Mouse (Mus musculus) lung, postnatal 36 days (tissue): ENCODE results near the gene Msantd1.

Experiments used
- DNase-seq: peaks from one replicate; pipeline ENCODE4 v3.0.0; 2022; ENCODE audit warnings: mixed read lengths

Gene Msantd1

DNA sequence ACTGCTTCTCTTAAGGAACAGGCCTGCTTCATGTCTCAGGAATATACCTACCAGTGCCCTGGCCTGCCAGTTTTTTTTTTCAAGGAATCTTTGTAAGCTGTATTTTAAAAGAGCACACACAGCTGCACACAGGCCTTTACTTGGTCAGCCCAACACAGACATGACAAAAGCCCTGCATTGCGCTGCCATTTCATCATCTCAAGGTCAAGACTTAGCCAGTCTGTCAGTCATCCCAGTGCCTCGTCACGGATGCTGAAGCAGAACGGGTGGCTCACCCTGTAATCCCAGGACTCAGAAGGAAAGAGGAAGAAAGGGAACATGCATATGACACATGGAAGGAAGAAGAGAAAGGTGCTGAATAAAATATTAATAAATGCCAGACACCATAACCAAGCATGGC lies 19.8 kb downstream of the Msantd1 start:
- no peak for DNase-seq

DNA sequence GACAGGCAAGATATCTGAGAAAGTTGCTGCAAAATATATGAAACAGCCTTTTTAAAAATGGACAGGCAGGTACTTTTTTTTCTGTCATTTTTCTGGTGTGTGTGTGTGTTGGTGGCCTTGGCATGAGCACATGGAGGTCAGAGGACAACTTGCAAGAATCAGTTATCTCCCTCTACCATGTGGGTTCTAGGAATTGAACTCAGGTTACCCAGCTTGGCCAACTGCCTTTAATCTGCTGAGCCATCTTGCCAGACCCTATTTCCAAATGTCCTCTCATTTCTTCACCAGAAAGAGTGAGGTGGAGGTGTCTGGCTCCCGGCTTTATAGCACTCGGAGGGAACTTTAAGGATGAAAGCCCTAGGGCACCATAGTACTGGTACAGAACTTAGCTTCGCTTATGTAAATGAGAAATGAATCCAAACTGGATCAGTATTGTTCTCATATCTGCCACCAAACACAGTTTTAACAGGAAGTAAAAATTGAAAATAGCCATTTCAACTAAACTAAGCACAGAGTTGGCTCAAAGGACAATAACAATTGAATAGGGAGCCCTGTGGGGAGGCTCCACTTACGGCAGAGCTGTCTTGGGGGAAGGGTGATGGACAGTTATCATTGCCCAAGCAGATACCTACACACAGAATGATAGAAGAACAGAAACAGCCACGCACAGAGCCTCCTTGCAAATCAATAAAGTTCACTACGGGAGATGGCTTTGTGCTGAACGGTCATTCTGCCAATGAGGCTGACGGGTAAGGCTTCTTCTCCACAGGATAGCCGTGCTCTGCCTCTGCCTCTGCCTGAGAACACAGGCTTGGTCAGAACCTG lies 22.6 kb downstream of the Msantd1 start:
- no peak for DNase-seq

DNA sequence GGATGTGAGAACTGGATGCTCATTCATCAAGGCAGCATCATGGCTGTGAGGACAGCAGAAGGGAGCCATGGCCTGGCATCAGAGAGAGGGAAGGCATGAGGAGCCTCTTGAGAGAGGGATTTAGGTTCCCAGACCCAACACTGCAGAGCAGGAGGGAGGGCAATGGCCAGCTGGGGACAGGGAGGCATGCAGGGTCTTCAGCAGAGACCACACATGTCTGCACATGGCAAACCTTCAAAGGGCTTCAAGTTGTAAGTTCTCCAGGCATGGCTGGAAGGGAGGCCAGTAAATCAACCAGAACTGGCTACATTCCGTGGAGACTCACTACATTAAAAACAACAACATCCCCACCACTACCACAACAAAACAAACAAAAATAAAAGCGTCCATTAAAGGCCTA lies 23.3 kb downstream of the Msantd1 start:
- no peak for DNase-seq

DNA sequence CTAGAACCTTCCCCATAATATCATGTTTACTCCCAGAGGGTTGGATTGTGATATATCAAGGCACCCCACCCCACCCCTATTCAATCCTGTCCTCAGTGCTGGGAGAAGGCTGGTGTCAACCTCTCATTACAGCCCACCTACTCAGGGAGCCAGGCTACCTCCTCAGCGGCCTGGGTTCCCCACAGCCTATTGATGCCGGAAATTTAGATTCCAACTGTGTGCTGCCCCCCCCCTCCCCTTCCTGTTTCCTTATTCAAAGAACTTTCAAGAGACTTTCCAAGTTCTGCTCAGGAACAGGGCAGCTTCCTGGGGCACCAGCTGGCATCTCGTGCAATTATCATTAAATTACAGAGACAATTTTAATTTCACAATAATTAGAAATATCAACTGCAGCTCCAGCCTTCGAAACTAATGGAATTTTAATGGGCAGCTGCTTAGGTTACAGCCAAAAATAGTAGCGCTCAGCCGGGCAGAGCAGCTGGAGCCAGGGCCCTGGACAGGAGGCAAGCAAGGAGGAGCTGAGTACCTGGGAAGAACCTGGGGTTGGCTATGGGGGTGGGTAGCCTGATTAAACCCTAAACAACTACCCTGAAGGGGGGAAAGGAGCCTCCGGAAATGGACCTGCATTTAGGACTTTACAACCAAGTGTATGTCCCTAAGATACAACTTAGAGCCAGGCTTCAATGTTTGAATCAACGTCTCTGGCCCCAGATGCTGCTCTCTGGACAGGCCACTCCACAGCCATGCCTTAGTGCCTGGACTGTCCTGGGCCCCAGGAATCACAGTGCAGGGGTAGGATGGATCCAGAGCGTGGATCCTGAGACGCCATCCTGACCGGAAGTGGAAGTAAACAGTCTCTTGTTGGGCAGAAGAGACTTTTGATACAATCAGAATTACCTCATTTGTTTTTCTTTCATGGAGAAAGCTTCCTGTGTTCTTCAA lies 24.0 kb downstream of the Msantd1 start:
- DNase-seq, result peak; percentile 68

GRCm38 (mm10) chr5:34932458-34932806 lies 24.6 kb downstream of the Msantd1 start:
- DNase-seq, result peak; percentile 74

DNA sequence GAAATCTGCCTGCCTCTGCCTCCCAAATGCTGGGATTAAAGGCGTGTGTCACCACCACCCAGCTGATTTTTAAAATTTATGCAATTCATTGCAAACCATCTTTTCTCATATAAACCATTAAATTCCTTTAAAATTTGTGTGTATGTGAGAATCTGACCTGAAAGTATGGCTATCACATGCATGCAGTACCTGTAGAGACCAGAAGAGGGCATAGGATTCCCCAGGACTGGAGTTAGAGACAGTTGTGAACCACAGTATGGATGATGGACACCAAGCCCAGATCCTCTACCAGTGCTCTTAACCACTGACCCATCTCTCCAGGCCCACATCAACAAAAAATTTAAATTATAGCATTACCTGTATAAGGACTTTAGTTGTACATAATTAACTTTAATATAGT lies 25.6 kb downstream of the Msantd1 start:
- peak; percentile 40 for DNase-seq

DNA sequence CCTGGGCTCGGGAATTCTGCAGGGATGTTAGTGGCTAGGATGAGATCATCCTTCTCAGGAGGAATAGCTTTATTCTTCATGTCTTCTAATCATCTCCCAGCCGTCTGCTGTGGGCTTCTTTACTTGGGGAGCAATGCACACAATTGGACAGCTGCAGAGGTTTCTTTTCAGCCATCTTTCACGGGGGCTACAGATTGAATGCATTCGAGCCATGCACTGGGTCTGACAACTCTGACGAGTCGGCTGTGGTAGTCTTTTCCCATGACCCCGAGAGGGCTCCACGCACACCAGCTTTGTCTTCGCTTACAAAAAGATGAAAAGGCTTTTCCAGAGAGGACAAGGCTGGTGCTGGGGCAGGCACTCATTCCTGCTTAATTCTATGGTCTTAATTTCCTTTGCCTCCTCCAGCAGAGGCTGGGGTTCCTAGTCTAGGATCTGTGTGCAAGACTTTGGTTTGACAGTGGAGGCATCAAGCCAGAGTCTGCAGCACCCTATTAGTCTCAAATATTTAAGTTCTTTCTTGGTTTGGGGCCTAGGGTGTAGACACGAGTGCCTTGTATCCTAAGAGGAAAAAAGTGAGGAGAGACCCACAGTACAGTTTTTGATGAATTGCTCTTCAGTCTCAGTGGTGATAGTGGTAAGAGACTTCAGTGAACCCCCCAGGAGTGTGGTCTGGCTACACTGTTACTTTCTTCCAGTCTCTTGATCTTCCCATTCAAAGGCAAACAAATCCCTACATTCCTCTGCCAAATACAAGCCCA lies 34.1 kb downstream of the Msantd1 start:
- no peak for DNase-seq

DNA sequence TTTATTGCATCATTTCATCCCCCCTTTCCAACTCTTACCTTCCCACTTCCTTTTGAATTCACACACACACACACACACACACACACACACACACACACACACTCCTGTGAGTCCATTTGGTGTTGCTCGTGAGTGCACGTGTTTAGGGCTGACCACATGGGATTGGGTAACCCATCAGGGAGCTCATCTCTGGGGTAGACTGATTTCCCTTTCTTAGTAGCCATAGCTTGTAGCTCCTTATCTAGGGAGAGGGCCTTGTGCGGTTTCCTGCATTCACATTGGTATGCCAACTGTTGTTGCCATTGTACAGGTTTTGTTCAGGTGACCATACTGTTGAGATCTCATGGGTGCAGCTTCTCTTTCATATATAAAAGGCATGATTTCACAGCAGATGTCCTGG lies 35.6 kb downstream of the Msantd1 start:
- no peak for DNase-seq

- peak; percentile 90 for DNase-seq
Measured at GRCm38 (mm10) chr5:34948861-34949760, 41.3 kb downstream of the Msantd1 start, which contains the start of gene Rgs12. TSS of gene Rgs12 (plus strand) at chr5:34949445.

GRCm38 (mm10) chr5:34949769-34950211 lies 42.0 kb downstream of the Msantd1 start:
- DNase-seq, result no peak

DNA sequence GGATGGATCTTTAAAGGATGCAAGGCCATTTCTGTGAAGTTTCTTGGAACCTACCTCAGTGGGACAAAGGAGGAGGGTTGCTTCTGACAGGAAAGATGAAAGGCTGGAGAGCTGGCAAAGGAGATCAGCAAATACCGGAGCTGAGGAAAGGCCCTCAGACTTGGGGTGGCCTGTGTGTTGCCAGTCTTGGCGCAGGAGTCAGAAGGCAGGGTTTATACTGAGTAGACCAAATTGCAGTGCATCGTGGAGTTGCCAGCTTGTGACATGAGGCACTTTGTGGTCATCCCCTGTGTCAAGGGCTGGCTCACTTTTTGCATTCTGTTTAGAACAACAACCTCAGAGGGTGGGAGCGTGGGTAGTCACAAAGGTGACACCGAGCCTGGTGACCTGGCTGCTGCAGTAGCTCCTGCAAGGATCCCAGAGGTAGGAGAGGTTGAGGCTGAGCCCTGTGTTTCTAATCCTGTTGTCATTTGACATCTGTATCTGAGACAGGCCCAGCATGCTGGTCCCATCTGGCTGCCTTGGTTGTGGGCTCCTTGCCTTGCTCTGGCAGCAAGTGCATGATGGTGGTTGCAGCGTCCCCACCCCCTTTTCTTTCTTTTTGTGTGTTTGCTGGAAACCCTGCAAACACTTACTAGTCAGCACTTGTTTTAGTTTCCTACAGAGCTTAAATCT lies 42.8 kb downstream of the Msantd1 start:
- DNase-seq, result no peak

DNA sequence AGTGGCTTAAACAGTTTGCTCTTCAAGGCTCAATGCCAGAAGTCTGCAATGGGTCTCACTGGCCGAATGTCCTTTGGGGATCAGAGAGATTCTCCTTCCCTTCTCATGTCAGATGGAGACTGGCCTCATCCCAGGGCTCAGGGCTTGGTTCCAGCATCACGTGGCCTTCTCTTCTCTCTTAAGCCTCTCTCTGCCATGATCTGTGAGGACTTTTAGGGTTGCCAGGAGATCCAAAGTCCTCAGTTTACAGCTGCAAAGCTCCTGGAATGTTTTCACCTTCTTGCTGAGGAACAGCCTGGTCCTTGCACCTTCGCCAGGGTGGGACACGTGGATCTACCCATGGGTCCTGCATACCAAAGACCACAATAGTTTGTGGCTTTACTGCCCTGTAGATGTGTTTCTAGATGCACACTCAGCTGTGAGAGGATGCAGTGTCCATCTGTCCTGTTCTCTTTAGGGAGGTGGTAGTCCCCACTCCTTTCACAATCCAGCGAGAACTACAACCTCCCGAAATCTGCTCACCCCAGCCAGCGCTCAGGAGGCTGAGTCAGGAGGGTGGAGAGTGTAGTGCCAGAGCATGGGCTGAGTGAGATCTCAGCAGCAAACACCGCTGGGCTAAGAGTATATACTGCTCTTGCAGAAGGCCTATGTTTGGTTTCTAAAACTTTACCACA lies 43.5 kb downstream of the Msantd1 start:
- DNase-seq, result no peak

- DNase-seq, result no peak
Measured at GRCm38 (mm10) chr5:34954508-34954907, 46.7 kb downstream of the Msantd1 start.

GRCm38 (mm10) chr5:34955630-34956029 lies 47.8 kb downstream of the Msantd1 start:
- peak; percentile 67 for DNase-seq

DNA sequence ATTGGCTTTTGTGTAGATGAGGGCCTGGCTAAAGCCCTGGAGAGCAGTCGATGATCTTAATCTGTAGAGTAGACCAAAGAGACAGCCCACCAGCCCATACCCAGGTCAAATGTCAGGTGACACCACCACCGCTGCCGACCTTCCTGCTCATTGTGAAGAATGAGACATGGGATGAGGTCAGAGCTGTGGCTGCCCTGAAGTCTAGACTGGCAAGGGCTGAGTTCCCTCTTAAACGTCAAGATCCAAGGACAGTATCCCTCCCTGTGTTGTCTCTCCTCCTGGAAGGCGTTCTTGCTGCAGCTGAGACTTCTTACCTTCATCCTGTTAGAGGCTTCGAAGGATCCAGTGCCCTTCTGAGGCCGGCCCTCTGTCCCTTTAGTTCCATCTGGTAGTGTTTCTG lies 48.3 kb downstream of the Msantd1 start:
- no peak for DNase-seq

GRCm38 (mm10) chr5:34957015-34957414 lies 49.2 kb downstream of the Msantd1 start:
- DNase-seq, result peak; percentile 79

GRCm38 (mm10) chr5:34960021-34960420 lies 52.2 kb downstream of the Msantd1 start:
- no peak for DNase-seq

GRCm38 (mm10) chr5:34965531-34965930 lies 57.7 kb downstream of the Msantd1 start:
- DNase-seq, result no peak

DNA sequence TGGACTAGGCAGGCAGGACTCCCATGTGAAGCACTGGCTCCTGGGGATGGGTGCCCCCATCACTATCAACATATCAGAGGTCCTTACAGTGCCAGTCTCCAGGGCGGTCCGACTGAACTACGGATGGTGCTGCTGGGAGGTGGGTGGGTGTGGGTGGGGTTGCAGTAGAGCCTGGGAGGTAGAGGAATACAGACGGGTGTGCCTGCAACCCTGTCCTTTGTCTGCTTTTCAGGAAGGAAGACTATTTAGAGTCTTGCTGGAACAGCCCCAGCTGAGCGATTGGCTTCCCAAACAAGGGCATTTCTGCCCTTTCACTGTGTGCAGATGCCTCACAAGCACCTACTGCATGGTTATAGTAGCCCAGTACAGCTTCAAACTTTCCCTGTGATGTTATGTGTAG lies 60.6 kb downstream of the Msantd1 start:
- peak; percentile 87 for DNase-seq

DNA sequence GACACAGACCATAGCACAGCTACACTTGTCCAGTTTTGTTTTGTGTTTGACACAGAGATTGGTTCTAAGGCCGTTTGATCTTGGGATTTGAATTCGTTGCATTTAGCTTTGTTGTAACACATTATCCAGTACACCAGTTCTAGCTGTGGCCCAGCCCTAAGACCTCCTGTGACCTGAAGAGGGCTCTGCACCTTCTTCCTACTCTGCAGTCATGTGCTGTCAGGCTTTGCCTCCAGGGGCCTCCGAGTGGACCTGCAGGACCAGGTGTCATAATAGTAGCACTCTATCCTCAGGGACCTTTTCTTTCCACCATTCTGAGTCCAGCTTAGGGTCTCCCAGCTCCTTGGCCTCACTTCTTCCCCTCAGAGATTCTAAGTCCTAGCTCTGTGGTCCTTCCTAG lies 64.7 kb downstream of the Msantd1 start:
- DNase-seq, result no peak
